Mouse (Mus musculus): Measurements from ENCODE around the gene Zfp106.
A peak's percentile ranks its signal among the peaks of the same experiment; 100 is the strongest.

Gene Zfp106

DNA sequence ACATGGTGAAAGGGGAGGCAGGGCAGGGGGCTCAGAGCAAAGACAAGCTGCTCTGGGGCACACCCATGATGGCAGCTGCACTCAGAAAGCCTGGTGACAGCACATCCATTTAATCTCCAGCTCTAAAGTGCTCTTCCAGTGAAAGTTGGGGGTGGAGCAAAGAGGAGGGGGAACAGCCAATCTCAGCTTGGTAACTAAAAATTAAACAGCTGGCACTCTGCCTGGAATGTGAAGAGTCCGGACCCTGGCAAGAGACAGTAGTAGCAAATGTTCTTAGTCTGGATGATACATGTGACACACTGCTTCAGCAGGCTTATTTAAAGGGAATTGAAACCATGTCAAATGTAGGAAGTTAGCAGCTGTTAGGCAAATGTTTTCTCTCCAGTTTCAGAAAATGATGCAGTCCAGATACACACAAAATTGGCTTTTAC, 23.9 kb downstream of the Zfp106 start:
- DNase-seq: peak; percentile 39 to 49

DNA sequence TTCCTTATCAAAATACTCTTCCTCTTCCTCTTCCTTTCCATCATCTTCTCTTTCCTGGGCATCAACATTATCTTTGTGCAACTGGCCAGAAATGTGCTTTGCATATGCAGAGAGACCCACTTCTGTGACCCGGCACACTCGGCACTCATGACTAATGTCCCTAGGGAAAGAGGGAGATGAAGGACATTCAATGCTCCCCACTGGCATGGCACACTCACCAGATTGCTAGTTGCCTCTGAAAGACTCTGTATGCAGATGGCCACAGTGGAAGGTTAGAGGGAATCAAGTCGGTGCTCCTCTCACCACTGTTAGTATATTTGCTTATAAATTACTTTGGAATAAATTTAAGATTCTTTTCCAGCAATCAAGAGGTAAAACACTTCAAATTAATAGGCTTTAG, 24.3 kb downstream of the Zfp106 start:
- no peak for DNase-seq

DNA sequence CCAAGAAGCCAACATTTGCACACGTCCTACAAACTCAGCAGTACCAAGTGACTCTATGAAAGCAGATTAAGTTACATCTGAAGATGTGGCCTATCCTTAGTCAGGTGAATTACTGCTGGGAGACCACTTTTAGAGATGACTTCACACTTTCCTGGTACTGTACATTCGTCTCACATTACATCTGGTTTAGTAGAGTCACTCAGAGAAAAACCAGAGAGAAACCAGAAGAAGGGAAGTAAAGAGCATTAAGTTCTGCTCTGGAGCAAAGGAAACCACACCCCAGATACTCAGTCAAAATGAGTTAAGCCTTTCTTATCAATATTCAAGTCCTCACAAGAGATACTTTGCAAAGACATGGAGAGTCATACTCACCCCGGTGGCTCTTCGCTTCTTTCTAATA, 32.4 kb downstream of the Zfp106 start:
- DNase-seq: no peak

DNA sequence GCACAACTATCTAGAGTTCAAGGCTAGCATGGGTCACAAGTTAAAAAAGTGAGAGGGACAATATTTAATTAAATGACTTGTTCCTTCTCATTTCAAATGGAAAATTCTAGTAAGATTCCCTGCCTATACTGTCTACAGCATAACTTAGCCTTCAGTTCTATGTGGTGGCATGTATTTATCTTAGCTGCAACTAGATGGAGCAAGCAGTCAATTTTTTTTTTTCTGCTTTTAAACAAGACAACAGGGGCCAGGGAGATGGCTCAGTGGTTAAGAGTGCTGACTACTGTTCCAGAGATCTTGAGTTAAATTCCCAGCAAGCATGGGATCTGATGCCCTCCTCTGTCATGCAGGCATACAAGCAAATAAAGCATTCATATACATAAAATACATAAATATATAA, 34.1 kb downstream of the Zfp106 start:
- no peak for DNase-seq

DNA sequence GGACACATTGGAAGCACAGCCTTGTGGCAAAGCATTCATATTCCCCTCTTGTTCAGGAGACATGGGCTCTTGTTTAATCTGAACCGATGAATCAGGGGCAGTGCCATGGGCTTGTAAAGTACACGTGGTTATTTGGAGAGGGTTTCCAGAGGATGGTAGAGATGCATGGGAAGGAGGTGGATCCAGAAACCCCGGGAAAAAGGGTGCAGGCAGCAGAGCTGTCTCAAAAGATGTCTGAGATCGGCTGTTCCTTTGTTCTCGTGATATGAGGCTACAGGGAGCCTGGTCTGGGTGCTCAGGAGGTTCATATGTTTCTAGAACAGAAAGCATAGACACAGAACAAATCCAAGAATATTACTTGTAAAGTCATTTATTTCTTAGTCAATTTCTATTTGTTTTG, 36.9 kb downstream of the Zfp106 start:
- no peak for DNase-seq

DNA sequence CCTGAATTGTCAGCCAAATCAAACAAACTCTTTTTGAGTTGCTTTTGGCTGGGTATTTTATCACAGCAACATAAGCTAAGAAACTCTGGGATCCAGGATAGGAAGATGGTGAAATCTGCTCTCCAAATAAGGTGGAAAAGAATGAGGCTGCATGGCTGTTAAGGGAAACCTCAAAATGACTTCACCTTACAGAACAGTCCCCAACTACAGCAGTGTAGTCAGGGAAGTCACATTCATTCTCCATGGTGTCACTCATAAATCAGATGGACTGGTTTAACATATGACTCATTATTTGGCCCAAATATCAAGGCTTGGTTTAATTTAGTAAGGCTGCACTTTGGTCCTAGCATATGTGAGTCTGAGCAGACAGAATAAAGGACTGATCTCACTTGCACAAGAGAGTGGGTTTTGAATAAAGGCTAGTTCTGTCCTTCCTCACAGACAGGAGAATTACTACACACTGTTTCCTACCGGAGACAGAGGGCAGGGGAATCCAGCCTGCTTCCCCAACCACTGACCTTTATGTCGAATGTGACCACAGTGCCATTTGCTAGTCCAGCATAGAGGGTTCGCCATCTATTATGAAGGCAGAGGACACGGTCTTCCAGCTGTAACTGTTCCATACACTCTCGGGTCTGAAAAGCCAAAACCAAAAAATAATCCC, 45.0 kb downstream of the Zfp106 start:
- no peak for DNase-seq

DNA sequence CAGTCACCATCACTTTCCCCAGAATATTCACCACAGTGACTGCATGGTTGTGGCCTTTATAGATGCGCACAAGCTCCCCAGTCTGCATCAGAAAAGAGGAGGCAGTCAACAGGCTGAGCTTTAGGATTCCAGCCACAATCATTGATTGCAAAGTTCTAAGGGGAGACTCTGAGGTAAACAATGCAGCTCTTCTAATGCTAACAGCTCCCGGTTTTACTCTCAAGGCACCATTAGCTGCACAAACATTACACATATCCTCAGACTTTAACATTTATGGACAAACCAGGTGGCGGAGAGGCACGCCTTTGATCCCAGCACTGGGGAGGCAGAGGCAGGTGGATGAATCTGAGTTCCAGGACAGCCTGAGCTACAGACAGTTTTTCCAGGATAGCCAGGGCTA, 49.5 kb downstream of the Zfp106 start:
- no peak for DNase-seq

DNA sequence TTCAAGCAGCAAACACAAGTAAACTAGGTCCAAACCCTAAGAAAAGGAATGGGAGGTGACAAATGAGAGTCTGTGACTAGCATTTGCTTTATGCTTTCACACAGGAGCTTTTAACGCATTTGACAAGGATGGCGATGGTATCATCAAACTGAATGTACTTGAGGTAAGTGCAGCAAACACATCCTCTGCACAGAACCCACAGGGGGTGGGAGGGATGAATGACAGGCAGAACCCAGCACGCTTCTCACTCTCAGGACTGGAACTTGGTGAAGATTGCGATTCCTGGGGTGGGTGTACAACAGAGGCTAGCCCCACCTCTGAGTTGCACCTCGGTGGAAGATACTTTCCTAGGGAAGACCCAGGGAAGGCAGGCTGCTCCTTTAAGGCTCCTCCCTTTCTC, 59.7 kb downstream of the Zfp106 start:
- DNase-seq: no peak

DNA sequence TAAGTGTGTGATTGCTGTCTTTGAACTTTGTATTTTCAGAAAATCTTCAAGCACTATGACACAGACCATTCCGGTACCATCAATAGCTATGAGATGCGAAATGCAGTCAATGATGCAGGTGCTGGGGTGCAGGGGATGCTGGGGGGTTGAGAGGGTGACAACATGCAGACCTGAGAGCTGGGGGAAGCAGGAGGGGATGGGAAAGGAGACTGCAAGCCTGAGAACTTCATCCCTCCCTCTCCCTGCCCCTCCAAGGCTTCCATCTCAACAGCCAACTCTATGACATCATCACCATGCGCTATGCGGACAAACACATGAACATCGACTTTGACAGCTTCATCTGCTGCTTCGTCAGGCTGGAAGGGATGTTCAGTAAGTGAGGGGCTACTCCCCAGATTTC, 60.5 kb downstream of the Zfp106 start:
- DNase-seq: no peak

DNA sequence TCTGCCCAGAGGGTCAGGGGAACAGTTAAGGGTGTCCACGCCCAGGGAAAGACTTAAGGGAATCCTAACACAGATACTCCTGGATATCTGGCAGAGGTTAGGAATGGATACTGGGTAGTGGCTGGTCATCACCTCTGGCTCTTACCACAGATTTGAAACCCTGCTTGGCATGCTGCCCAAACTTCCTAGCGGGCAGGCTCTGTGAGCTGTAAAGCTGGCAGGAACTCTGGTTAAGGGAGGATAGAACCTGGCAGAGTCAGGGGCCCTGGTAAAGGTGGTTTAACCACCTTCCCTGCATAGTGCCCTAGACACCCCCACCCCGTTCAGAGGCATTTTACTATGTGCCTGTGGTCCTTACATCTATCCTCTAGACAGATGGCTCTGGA, 61.0 kb downstream of the Zfp106 start:
- peak; percentile 29 to 34 for DNase-seq

DNA sequence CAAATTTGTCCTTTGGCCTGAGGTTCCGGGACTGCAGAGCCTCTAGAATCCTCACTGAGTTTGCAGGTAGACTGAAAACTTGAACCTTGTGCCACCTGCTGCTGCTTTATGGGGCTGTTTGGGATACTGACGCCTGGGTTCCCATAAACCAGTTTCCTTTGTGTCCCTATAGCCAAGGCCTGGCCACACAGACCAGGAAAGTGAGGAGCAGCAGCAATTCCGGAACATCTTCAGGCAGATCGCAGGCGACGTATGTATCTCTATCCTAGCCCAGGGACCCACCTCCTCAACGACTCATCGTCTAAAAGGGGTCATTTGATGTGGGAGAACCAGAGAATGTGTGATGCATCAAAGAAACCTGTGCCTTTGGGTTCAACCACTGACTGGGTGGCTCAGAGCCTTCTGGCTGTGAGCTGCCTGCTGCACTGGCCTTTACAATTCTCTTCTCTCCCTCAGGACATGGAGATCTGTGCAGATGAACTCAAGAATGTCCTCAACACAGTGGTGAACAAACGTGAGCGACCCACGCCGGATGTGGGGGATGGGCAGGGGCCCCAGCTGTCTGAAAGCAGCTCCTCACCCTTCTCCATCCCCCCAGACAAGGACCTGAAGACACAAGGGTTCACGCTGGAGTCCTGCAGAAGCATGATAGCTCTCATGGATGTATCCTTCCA, 61.6 kb downstream of the Zfp106 start:
- DNase-seq: no peak

DNA sequence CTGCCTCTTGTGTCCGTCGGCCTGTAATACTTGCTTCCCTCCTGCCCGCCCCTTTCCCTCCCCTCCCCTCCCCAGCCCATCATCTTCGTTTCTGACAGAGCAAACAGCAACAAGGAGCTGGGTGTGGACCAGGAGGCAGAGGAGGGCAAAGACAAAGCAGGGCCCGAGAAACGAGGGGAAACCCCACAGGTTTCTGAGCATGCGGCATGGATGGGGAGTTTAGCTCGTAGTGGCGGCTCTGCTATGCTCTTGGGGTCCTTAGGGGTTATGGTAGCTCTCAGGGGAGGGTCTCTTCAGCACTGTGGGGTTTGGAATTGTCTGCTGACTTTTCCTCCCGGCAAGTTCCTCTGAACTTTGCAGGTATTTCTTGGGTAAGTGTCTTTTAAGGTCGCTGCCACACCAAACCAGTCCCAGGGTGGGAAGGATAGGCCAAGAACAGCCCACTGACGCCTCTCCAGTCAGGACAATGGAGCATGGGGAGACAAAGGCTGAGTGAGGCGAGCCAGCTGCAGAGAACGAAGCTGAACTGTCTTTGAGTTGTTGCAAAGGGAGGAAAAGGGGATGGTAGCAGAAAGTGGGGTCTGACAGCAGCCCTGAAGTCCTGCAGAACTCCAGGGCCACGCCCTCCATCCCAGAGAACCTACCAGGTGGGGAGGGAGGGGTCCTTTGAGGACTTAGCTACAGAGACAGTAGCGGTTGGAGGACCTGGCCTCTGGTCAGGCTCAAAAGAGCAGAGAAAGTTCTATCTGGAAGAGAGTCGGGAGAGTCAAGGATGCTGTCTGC, 62.3 kb downstream of the Zfp106 start:
- DNase-seq: no peak

DNA sequence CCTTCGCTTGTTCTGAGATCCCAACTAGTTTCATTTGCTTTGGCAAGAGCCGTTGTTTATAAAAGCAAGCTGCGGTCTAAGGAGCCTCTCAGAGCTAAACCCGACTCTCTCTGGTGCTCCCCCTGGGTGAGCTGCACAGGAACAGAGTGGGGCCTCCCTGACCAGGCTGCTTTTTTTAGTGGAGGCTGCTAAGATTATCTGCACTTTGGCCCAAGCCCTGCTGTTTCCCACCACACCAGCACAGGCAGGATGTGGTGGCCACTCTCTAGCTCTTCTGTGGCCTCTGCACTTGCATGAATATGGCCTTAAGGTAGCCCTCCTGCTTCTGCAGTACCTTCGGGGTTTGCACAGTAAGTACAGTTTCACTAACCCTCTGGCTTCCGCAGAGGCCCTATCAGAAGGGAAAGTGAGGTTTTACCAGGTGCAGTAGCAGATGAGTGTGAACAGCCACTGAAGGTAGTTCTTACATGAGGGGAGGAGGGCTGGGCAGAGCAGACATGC, 63.6 kb downstream of the Zfp106 start:
- no peak for DNase-seq

DNA sequence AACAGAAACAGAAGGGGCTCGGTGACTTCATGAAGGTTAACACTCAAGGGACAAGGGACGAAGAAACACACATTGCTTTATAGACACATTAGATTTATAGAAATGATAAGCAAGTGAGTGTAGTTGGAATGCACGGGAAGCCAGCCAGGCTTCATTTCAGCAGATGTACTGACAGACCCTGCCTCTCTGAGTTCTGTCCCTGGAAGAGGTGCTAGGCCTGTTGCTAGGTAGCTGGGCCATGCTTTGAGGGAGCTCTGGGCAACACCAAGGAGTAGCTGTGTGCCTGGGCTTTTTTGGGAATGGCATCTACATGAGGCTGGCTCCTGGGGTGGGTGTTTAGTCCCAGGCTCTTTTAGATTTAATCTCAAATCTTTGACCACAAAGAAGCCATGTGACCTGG, 67.1 kb downstream of the Zfp106 start:
- no peak for DNase-seq

DNA sequence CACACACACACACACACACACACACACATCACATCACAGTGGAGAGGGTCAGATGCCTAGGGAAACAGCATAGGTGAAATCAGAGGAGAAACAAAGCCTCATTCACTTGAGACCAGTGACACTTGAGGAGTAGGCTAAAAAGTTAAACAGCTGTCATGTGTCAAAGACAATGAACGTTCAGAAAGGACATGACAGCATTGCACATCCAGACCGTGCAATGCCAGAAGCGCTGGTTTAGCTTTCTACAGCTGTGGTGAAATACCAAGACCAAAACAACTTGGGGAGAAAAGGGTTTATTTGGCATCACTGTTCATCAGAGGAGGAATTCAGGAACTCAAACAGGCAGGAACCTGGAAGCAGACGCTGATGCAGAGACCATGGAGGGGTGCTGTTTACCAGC, 70.4 kb downstream of the Zfp106 start:
- DNase-seq: no peak

DNA sequence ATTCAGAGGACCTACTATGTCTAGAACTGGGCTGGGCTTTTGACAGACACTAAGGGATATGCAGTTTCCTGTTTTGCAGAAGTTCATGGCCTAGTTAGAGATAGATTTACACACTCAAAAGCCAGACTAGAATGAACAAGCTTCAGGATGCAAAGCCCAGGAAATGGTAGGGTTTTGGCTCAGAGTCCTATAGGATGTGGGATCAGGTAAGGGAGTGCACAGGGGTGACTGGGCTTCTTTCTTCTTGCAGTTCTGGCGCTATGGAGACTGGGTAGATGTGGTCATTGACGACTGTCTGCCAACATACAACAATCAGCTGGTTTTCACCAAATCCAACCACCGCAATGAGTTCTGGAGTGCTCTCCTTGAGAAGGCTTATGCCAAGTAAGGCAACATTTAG, 79.4 kb downstream of the Zfp106 start:
- DNase-seq: no peak

DNA sequence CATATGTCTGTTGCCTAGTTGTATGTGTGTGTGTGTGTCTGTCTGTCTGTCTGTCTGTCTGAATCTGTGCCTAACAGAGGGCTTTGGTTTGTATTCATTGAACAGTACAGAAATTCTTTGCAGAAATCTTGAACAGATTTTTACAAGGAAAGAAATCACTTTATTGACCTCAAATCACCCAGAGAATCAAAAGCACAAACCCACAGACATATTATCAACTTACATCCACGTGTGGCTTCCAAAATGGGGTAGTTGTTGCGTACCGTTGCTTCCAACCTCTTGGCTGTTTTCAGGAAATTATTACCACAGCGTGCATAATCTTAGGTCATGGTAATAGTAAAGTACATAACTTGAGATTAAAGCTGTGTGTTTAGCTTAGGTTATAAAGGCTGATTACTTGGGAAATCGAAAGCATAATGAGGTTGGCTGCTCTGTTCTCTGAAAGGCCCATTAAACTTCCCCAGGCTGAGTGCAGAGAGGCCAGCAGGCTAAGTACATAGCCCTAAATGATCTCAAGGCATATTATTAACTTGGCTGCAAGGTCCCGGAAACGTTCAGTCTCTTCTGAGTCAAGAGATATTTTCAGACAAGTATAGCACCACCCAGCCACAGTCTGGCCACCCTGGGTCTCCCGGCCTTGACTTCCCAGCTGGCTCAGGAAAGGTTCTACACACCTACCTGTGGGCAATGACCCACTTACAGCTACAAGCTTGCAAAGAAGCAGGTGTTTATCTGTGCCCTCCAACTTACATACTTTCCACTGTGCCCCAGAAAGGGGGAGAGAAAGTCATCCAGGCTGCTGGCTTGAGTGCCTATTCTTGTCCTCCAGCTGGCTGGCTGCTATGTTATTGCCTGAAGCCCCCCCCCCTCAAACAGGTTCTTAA, 80.9 kb downstream of the Zfp106 start:
- DNase-seq: no peak

DNA sequence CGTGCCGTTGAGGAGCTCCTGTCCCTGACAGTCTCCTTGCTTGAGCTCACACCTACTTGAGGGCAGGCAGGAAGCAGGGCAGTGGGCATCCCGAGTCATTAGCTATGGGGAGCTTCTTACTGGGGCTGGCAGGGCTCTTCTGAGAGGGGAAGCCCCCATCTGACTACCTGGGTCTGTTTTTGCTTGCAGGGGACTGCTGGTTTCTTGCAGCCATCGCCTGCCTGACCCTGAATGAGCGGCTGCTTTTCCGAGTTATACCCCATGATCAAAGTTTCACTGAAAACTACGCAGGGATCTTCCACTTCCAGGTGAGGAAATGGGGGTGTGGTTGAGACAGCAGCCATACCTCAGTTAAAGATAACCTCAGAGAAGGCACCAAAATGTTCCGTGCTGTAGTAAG, 81.7 kb downstream of the Zfp106 start:
- DNase-seq: no peak

DNA sequence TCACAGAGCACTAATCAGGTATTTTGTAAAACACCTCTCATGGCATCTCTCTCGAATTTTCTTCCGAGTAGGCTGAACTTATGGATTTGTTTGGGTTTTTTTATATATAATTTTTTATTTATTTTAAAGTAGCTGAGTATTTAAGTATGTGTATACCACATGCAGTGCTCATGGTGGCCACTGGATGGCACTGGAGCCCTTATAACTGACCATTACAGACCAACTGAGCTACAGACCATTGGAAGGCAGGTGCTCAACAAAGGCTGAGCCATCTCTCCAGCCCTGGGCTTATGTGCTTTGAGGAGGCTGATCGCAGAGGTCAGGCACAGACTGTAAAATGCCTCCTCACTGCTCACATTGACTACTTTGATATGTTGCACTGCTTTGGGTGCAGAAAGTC, 85.0 kb downstream of the Zfp106 start:
- peak; percentile 49 for DNase-seq

DNA sequence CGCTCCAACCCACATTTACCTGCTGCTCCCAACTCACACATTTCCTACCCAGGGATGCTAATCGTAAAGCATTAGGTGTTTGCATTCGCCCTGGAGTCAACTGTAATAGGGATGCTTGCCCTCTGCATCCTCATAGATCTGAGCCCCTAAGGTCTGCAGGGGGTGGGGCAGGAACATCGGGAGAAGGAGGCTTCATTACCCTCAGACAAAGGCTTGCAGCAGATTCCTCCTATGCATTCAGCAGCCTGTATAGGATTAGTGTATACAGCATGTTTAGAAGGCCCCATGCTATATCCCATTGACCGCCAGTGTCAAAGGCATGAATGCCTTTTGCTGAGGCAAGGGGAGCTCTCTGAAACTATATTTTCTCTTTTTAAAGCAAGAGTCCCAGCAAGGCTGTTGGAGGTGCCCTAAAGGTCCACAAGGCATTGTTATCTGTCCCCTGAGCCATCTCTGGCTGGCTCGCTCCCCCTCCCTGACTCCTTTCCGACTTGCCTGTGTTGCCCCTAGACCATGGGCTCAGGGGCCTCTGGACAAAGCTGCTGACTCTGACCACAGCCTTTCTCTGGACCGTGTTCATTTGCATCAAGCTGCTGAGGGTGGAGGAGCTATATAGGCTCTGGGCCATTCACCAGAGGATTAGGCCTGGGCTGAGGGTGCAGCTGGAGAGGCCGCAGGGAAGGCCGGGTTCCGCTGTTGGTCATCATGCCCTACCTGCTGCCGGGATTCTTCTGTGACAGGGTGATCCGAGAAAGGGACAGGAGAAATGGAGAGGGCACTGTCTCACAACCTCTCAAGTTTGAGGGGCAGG, 87.2 kb downstream of the Zfp106 start:
- no peak for DNase-seq

DNA sequence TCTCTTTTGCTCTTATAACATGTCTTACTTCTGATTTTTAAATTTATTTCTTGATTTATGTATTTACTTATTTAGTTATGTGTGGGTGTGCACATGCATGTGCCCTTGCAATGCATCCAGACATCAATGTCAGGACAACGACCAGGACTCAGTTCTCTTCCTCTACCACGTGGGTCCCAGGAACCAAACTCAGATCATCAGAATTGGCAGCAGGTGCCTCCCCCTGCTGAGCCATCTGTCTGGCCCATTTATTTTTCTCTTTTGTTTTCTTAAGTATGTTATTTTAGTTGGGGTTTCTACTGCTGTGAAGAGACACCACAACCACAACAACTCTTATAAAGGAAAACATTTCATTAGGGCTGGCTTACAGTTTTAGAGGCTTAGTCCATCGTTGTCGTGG, 92.8 kb downstream of the Zfp106 start:
- peak; percentile 55 to 64 for DNase-seq

DNA sequence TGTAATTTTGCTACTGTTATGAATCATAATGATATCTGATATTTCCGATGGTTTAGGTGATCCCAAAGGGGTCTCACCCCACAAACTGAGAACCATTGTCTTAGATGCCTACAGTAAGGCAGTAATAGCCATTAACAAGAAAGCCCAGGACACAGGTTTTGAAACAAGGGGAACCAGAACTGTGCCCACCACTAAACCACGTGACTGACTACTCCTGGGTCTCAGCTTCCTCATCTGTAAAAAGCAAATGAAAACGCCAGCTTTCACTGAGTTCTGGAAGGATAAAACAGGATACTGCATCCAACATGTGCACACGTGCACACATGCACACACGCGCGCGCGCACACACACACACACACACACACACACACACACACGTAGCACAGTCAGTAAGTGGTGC, 93.9 kb downstream of the Zfp106 start:
- no peak for DNase-seq
